Mouse (Mus musculus): ENCODE results near the gene Fitm1.
A peak's percentile ranks its signal among the peaks of the same experiment; 100 is the strongest.

Fitm1 gene

GRCm38 (mm10) chr14:55575302-55575701, at the start of gene Fitm1:
Gene Fitm1, plus strand, starts transcription at chr14:55575617.
- no peak for DNase-seq (ENCODE audit: low spot score in 2 of 2)

- DNase-seq (ENCODE audit: low spot score in 2 of 2): no peak
Measured at GRCm38 (mm10) chr14:55526674-55527073, 48.7 kb upstream of the Fitm1 start.

- DNase-seq (ENCODE audit: low spot score in 2 of 2): no peak
Measured at GRCm38 (mm10) chr14:55527940-55528339, 47.5 kb upstream of the Fitm1 start.

- peak in 1 of 2 experiments; percentile 26 for DNase-seq (ENCODE audit: low spot score in 2 of 2)
Measured at GRCm38 (mm10) chr14:55536116-55536745, 39.2 kb upstream of the Fitm1 start.

GRCm38 (mm10) chr14:55540067-55540786, 35.2 kb upstream of the Fitm1 start, which contains the start of gene Pck2:
Gene Pck2, plus strand, starts transcription at chr14:55540266.
- DNase-seq (ENCODE audit: low spot score in 2 of 2): peak; percentile 85 to 92

GRCm38 (mm10) chr14:55540787-55541321, 34.6 kb upstream of the Fitm1 start:
- peak; percentile 61 to 85 for DNase-seq (ENCODE audit: low spot score in 2 of 2)

GRCm38 (mm10) chr14:55542268-55542667, 33.1 kb upstream of the Fitm1 start:
- no peak for DNase-seq (ENCODE audit: low spot score in 2 of 2)

GRCm38 (mm10) chr14:55544334-55544733, 31.1 kb upstream of the Fitm1 start:
- DNase-seq (ENCODE audit: low spot score in 2 of 2): no peak

- DNase-seq (ENCODE audit: low spot score in 2 of 2): no peak
Measured at GRCm38 (mm10) chr14:55550191-55550590, 25.2 kb upstream of the Fitm1 start.

- no peak for DNase-seq (ENCODE audit: low spot score in 2 of 2)
Measured at GRCm38 (mm10) chr14:55551347-55551746, 24.1 kb upstream of the Fitm1 start.

- no peak for DNase-seq (ENCODE audit: low spot score in 2 of 2)
Measured at GRCm38 (mm10) chr14:55551794-55552193, 23.6 kb upstream of the Fitm1 start.

GRCm38 (mm10) chr14:55554635-55555034, 20.8 kb upstream of the Fitm1 start:
- DNase-seq (ENCODE audit: low spot score in 2 of 2): no peak

- DNase-seq (ENCODE audit: low spot score in 2 of 2): no peak
Measured at GRCm38 (mm10) chr14:55555788-55556187, 19.6 kb upstream of the Fitm1 start.

- peak; percentile 77 to 87 for DNase-seq (ENCODE audit: low spot score in 2 of 2)
Measured at GRCm38 (mm10) chr14:55557003-55557402, 18.4 kb upstream of the Fitm1 start.

GRCm38 (mm10) chr14:55557587-55557986, 17.8 kb upstream of the Fitm1 start:
- DNase-seq (ENCODE audit: low spot score in 2 of 2): no peak

- no peak for DNase-seq (ENCODE audit: low spot score in 2 of 2)
Measured at GRCm38 (mm10) chr14:55558740-55559448, 16.5 kb upstream of the Fitm1 start.

- peak; percentile 82 to 90 for DNase-seq (ENCODE audit: low spot score in 2 of 2)
Measured at GRCm38 (mm10) chr14:55559799-55560201, 15.6 kb upstream of the Fitm1 start, which contains the start of gene Dcaf11. Gene Dcaf11, plus strand, starts transcription at chr14:55560006.

- peak; percentile 95 to 98 for DNase-seq (ENCODE audit: low spot score in 2 of 2)
Measured at GRCm38 (mm10) chr14:55560202-55561073, 15.0 kb upstream of the Fitm1 start, which contains the start of gene A730061H03Rik. Gene A730061H03Rik, minus strand, starts transcription at chr14:55560406.

GRCm38 (mm10) chr14:55561860-55562259, 13.6 kb upstream of the Fitm1 start:
- DNase-seq (ENCODE audit: low spot score in 2 of 2): no peak

GRCm38 (mm10) chr14:55563249-55563648, 12.2 kb upstream of the Fitm1 start:
- DNase-seq (ENCODE audit: low spot score in 2 of 2): no peak

GRCm38 (mm10) chr14:55565748-55566147, 9.7 kb upstream of the Fitm1 start:
- no peak for DNase-seq (ENCODE audit: low spot score in 2 of 2)

All from urinary bladder, postnatal 36 days (tissue).